Mouse (Mus musculus) neutrophil, adult 5-6 weeks (primary cell): ENCODE measurements around the gene Ccnk. TPM values are rescaled to one million over a fixed set of nuclear protein-coding genes. Genes with fewer than 3 reads are reported as not detected.

Experiments
- ATAC-seq: fragments of 151-379, 151-347 bp; 2 replicates; pipeline ENCODE4 v1.8.0; 2017; ENCODE audit warnings: mild to moderate bottlenecking, moderate TSS enrichment; ENCODE audit not compliant: insufficient number of reproducible peaks, poor library complexity, low FRiP score, severe bottlenecking; ENCODE audit errors: extremely low read depth
- total RNA-seq: library from RNA; stranded (forward); fragments of 200-1000 nt; gene quantifications from 2 replicates; pipeline ENCODE4 v1.2.3, GENCODE M21; 2017

The Ccnk gene
- total RNA-seq, 1 experiment from 2014 or later = 26.4 TPM

GRCm38 (mm10) chr12:108217572-108217971 is 38.2 kb downstream of the Ccnk start:
- no peak for ATAC-seq

DNA sequence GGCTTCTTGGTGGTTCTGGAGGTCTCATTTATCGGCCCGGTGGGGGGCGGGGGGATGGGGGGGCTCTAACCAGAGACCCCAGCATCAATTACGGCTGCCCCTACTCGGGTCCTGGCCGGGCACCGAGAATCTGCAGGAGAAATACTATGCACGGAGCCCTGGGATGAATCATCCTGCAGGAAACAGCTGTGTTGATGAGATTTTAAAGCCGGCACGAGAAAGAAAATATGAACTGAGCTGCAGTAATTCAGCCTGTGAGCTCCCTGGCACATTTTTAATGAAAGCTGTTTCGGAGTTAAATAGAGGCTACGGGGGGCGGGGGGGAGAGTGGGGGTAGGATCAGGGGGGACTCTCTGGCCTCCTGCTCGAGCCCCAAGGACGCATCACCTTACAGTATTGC is 39.8 kb downstream of the Ccnk start:
- ATAC-seq = no peak

GRCm38 (mm10) chr12:108219825-108220616 is 40.6 kb downstream of the Ccnk start:
- ATAC-seq = no peak

DNA sequence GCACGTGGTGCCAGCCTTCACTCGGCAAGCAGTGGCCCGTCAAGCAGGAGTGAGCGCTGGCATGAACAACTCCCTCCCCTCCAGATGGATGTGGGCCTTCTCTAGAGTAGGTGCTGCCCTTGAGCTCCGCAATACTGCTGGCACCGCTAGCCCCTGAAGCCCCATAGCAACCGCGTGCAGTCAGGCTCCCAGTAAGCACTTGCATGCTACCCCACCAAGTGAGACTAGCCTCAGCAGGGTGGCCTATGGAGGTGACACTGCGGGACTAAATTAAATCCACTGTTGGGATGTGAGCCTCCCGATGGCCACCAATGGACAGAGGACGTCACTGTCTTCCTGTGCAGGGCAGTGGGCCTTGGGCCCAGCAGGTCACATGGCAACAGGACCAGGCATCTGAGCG is 41.2 kb downstream of the Ccnk start:
- no peak for ATAC-seq

- ATAC-seq = no peak
These were observed 41.8 kb downstream of the Ccnk start for GRCm38 (mm10) chr12:108221206-108221605.

- no peak for ATAC-seq
These were observed 42.3 kb downstream of the Ccnk start for GRCm38 (mm10) chr12:108221712-108222111.

GRCm38 (mm10) chr12:108223357-108223756 is 44.0 kb downstream of the Ccnk start:
- no peak for ATAC-seq

- ATAC-seq = no peak
These were observed 46.4 kb downstream of the Ccnk start for GRCm38 (mm10) chr12:108225781-108226180.

GRCm38 (mm10) chr12:108226216-108226615 is 46.8 kb downstream of the Ccnk start:
- no peak for ATAC-seq

DNA sequence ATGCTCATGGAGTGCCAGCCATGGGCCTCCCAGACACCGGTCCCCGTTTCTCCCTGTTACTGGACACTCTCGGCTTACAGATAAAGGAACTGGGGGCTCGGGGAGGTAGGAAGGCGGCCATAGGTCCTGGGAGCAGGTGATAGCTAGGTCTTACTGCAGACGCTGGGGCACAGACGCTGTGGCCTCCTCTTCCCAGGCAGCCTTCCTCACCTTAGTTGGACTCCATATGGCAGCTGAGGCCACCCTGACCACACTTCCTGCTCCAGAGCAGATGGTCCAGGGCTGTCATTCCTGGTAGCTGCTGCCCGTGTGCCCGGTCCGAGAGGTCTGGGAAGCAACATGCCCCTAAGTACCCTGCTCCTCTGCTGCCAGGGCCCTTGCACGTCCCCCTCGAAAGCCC is 47.6 kb downstream of the Ccnk start:
- no peak for ATAC-seq

- ATAC-seq = no peak
These were observed 48.1 kb downstream of the Ccnk start for GRCm38 (mm10) chr12:108227527-108227926.

GRCm38 (mm10) chr12:108230077-108230476 is 50.7 kb downstream of the Ccnk start:
- ATAC-seq = no peak

DNA sequence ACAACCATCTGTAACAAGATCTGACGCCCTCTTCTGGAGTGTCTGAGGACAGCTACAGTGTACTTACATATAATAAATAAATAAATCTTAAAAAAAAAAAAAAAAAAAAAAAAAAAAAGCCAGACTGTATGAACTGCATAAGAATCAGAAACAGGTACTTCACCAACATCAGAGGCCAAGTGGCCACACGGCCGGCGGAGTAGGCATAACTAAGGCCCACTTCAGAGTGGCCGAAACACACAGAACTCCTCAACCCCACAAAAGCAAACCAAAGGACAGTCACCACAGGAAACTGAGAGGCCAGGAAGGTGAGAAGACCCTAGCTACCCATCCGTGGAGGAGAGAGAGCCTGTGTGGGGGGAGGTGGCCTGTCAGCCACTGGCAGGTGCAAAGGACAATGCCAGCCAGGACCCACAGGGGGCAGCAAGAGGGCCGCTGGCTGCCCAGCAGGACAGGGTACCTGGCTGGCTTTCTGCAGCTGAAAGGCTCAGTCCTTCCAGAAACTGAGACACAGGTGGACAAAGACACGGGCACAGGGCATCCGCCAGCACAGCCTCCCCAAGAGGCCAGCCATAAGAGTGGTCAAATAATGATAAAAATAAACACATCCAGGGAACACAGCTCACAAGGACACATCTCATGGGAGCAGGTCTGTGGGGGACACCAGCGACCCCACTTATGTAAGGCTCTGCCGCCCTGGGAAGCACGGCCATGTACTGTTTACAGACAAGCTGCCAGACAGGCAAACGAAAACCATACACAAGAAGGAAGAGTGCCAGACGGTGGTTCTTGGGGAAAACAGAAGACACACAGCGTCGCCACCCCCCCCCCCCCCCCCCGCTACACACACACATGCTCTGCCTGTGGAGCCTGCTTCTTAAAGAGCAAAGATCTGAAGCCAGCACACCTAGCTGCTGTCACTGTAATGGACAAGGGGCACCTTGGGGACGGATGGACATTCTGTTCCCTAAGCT is 51.7 kb downstream of the Ccnk start:
- no peak for ATAC-seq

DNA sequence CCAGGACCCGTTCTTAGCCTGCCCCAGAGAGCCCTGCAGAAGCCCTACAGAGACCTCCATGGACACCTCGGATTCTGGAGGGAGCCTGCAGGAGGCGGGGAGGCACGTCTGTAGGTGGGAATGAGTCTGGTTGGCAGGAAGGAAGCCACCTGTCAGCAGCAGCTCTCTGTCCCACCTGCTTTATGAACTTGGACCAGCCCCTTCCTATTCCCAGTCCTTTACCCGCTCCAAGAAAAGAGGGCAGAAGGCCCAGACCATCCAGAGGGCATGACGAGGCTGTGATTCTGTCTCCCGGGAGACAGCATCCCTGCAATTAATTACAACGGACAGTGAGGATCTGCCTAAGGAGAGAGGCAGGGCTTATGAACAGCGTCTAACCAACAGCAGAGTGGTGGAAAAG is 52.5 kb downstream of the Ccnk start:
- ATAC-seq = no peak

DNA sequence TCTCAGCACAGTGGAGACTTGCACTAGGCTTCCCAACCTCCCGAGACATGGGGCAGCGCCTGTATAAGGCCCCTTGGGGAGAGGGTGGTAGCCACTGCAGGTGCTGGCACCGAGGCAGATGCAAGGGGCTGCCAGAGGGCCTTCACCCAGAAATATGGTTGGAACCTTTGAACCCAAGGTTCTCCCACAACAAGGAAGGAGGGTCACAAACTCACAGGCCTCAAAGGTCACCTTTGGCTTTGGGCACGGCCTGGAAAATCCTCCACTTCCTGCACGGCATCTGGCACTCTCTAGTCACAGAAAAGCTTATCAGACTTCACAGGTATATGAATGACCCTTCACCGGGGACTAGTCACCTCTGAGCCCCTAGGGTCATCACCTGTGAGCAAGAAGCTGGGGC is 54.4 kb downstream of the Ccnk start:
- ATAC-seq = no peak

GRCm38 (mm10) chr12:108234832-108235602 is 55.6 kb downstream of the Ccnk start:
- no peak for ATAC-seq

DNA sequence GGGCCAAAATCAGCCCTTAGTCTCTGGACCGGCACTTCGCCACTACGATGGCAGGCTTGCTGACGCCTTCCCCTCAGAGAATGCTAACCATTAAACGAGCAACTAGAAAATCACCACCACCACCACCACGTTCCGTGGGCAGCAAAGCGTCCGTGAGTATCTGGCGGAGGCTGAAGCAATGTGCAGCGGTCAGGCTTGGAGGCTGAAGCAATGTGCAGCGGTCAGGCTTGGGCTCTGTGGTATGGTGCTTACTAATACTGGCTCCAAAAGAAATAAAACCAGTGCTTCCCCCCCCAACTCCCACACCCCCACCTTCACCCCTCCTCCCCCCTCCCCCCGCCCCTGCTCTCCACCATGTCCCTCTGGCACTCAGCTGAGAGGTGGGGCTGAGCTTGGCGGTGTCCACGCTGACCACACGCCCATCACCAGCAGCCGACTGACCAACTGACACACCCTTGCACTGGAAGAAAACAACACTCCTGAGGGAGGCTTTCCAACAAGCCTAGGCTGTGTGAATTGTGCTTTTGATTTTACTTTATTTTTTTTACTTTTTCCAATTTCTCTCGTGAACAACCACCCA is 56.7 kb downstream of the Ccnk start:
- no peak for ATAC-seq

DNA sequence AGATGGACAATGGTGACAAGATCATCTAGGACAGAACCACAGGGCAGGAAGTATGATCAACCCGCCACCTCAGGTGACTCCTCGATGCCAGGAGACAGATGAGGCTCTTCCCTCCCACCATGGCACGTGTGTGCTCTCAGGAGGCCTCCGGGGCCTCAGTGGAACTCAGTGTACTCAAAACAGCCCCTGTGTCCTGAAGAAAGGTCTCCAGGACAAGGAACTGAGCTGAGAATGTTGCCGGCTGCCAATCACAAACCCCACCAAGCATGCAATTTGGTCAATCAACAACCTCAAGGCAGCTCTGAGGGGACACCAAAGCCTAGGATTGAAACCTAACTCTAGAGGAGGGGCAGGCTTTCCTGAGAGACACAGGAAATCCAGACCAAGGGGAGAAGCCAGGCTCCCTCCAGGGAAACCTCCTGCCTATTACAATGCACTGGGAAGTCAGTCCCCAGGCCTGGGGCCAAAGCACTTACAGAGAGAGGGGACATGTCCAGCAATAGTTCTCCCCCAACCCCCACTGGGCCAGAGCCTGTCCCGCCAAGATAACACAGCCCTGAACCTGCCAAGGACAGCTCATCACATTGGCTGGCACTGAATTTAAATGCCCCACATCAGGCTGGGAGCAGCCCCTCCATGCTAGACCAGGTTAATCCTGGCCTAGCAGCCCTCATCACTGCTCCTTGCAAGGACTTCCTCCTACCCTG is 58.1 kb downstream of the Ccnk start:
- no peak for ATAC-seq
